Mouse (Mus musculus): ENCODE results near the gene Cyp2t4.

Cyp2t4 gene

GRCm38 (mm10) chr7:27153205-27153764 is at the start of gene Cyp2t4:
Gene Cyp2t4, plus strand, starts transcription at chr7:27153714.
- peak; percentile 72 to 85 for DNase-seq

GRCm38 (mm10) chr7:27104882-27105281 is 48.6 kb upstream of the Cyp2t4 start:
- no peak for DNase-seq

- DNase-seq, result peak in 1 of 2 experiments; percentile 66
Measured at GRCm38 (mm10) chr7:27110327-27110726, 43.2 kb upstream of the Cyp2t4 start.

- peak; percentile 69 to 83 for DNase-seq
Measured at GRCm38 (mm10) chr7:27111038-27111437, 42.5 kb upstream of the Cyp2t4 start.

- peak in 1 of 2 experiments; percentile 31 for DNase-seq
Measured at GRCm38 (mm10) chr7:27111987-27112386, 41.5 kb upstream of the Cyp2t4 start.

- peak; percentile 85 to 89 for DNase-seq
Measured at GRCm38 (mm10) chr7:27118033-27118511, 35.4 kb upstream of the Cyp2t4 start.

- DNase-seq, result peak; percentile 71 to 83
Measured at GRCm38 (mm10) chr7:27119676-27120075, 33.8 kb upstream of the Cyp2t4 start, which contains the start of gene Cyp2f2. Gene Cyp2f2, plus strand, starts transcription at chr7:27119909.

- DNase-seq, result no peak
Measured at GRCm38 (mm10) chr7:27124305-27124832, 29.1 kb upstream of the Cyp2t4 start.

GRCm38 (mm10) chr7:27124969-27125368 is 28.5 kb upstream of the Cyp2t4 start:
- DNase-seq, result no peak

- peak in 1 of 2 experiments; percentile 54 for DNase-seq
Measured at GRCm38 (mm10) chr7:27128162-27128561, 25.4 kb upstream of the Cyp2t4 start.

- no peak for DNase-seq
Measured at GRCm38 (mm10) chr7:27128946-27129345, 24.6 kb upstream of the Cyp2t4 start.

GRCm38 (mm10) chr7:27129811-27130210 is 23.7 kb upstream of the Cyp2t4 start:
- no peak for DNase-seq

GRCm38 (mm10) chr7:27130521-27131370 is 22.8 kb upstream of the Cyp2t4 start:
- DNase-seq, result no peak

- no peak for DNase-seq
Measured at GRCm38 (mm10) chr7:27131387-27131786, 22.1 kb upstream of the Cyp2t4 start.

- DNase-seq, result no peak
Measured at GRCm38 (mm10) chr7:27132588-27132987, 20.9 kb upstream of the Cyp2t4 start.

- no peak for DNase-seq
Measured at GRCm38 (mm10) chr7:27133156-27133555, 20.4 kb upstream of the Cyp2t4 start.

GRCm38 (mm10) chr7:27133757-27134156 is 19.8 kb upstream of the Cyp2t4 start:
- no peak for DNase-seq

GRCm38 (mm10) chr7:27136410-27136996 is 17.0 kb upstream of the Cyp2t4 start:
- DNase-seq, result no peak

- DNase-seq, result no peak
Measured at GRCm38 (mm10) chr7:27156005-27156404, 2.5 kb downstream of the Cyp2t4 start.

GRCm38 (mm10) chr7:27158171-27158570 is 4.7 kb downstream of the Cyp2t4 start:
- DNase-seq, result no peak

GRCm38 (mm10) chr7:27159256-27159655 is 5.7 kb downstream of the Cyp2t4 start:
- no peak for DNase-seq

- DNase-seq, result peak; percentile 87 to 91
Measured at GRCm38 (mm10) chr7:27159882-27160281, 6.4 kb downstream of the Cyp2t4 start.

GRCm38 (mm10) chr7:27160921-27161320 is 7.4 kb downstream of the Cyp2t4 start:
- DNase-seq, result no peak
